Mouse (Mus musculus): Measurements from ENCODE around the gene Tm9sf2.
A peak's percentile ranks its signal among the peaks of the same experiment; 100 is the strongest.

Gene Tm9sf2

GRCm38 (mm10) chr14:122181078-122181814, 74.4 kb downstream of the Tm9sf2 start, which contains the start of gene Clybl:
TSS of gene Clybl (plus strand) at chr14:122181704.
- peak; percentile 100 for DNase-seq

- DNase-seq = no peak
Measured at GRCm38 (mm10) chr14:122181815-122182157, 74.9 kb downstream of the Tm9sf2 start.

- no peak for DNase-seq
Measured at GRCm38 (mm10) chr14:122182220-122182619, 75.4 kb downstream of the Tm9sf2 start.

GRCm38 (mm10) chr14:122183974-122184373, 77.1 kb downstream of the Tm9sf2 start:
- DNase-seq = no peak

GRCm38 (mm10) chr14:122188250-122188649, 81.4 kb downstream of the Tm9sf2 start:
- no peak for DNase-seq

- DNase-seq = no peak
Measured at GRCm38 (mm10) chr14:122189901-122190300, 83.1 kb downstream of the Tm9sf2 start.

GRCm38 (mm10) chr14:122190527-122190926, 83.7 kb downstream of the Tm9sf2 start:
- no peak for DNase-seq

- DNase-seq = no peak
Measured at GRCm38 (mm10) chr14:122190941-122191510, 84.2 kb downstream of the Tm9sf2 start.

- no peak for DNase-seq
Measured at GRCm38 (mm10) chr14:122194630-122195029, 87.8 kb downstream of the Tm9sf2 start.

- no peak for DNase-seq
Measured at GRCm38 (mm10) chr14:122196851-122197250, 90.0 kb downstream of the Tm9sf2 start.

- DNase-seq = no peak
Measured at GRCm38 (mm10) chr14:122200247-122200885, 93.5 kb downstream of the Tm9sf2 start.

GRCm38 (mm10) chr14:122209177-122209576, 102.3 kb downstream of the Tm9sf2 start:
- no peak for DNase-seq

Data from heart, adult 11 months (tissue).